Mouse (Mus musculus) heart, postnatal 0 days (tissue): ENCODE measurements around the gene Smyd3.
"Not testable (repeated sequence)": the region's sequence is repeated elsewhere in the genome, so short reads cannot be mapped to it uniquely, and the experiment has no call there.

Experiments used
- CTCF ChIP-seq: IDR thresholded peaks from 2 replicates; pipeline ENCODE4 v1.5.1; 2016; ENCODE audit warnings: antibody characterized with exemption, control low read depth, low read depth
- EP300 ChIP-seq: IDR thresholded peaks from 2 replicates; pipeline ENCODE4 v1.6.1; 2016; ENCODE audit warnings: antibody characterized with exemption, low read depth

GRCm38 (mm10) chr1:179545768-179546550, 28.1 kb upstream of the Smyd3 start, which contains the start of the genes Tfb2m and Cnst:
- TF ChIP-seq EP300, CTCF: not testable (repeated sequence)
